Mouse (Mus musculus) kidney, adult 2 months (tissue): ENCODE measurements around the gene Grk3. TPM values are rescaled to one million over a fixed set of nuclear protein-coding genes. Genes with fewer than 3 reads are reported as not detected.

Source experiments
- DNase-seq: peaks from one replicate; pipeline ENCODE4 v3.0.0; 2021
- H3K27ac ChIP-seq: fragments of 200-500 bp; 2 replicates; pipeline ENCODE4 v1.5.1; 2012; ENCODE audit warnings: low read depth, low read length, control low read depth, inconsistent platforms; ENCODE audit not compliant: insufficient read depth
- H3K27me3 ChIP-seq: fragments of 200-500 bp; replicated peaks from 2 replicates; pipeline ENCODE4 v1.6.1; 2012; ENCODE audit warnings: mild to moderate bottlenecking, moderate library complexity, low read length, inconsistent platforms; ENCODE audit not compliant: control insufficient read depth, insufficient read depth
- H3K36me3 ChIP-seq: fragments of 200-500 bp; 2 replicates; pipeline ENCODE4 v1.6.1; 2012; ENCODE audit warnings: mild to moderate bottlenecking, moderate library complexity, low read length, inconsistent platforms; ENCODE audit not compliant: control insufficient read depth, insufficient read depth
- H3K4me1 ChIP-seq: fragments of 200-500 bp; 2 replicates; pipeline ENCODE4 v1.6.1; 2011; ENCODE audit warnings: low read length; ENCODE audit not compliant: control insufficient read depth, insufficient read depth
- H3K4me3 ChIP-seq: fragments of 200-500 bp; 2 replicates; pipeline ENCODE4 v1.5.1; 2011; ENCODE audit warnings: mild to moderate bottlenecking, low read depth, low read length, control low read depth; ENCODE audit not compliant: insufficient read depth
- CTCF ChIP-seq: fragments of 200-500 bp; conservative IDR thresholded peaks from 2 replicates; pipeline ENCODE4 v1.5.1; 2011; ENCODE audit warnings: low read depth, mild to moderate bottlenecking, control low read depth, low read length, moderate library complexity, mixed read lengths; ENCODE audit not compliant: insufficient read depth, insufficient read length
- POLR2A ChIP-seq: fragments of 200-500 bp; IDR thresholded peaks from one replicate; pipeline ENCODE4 v1.6.1; 2011; ENCODE audit warnings: low read depth, low read length, control low read depth
- WGBS: fragments of 180-500 bp; shearing (Covaris S2); methylation state at CpG from one replicate; pipeline ENCODE4 v1.1.7; 2018; 5-methylcytosine and 5-hydroxymethylcytosine counted together
- polyA plus RNA-seq: library from polyadenylated mRNA; depleted of rRNA; stranded (reverse); fragments of >200 nt; gene quantifications from 2 replicates; pipeline ENCODE4 v1.2.3, GENCODE M21; 2012

The Grk3 gene
- polyA plus RNA-seq, 1 experiment, result 5.9 TPM

GRCm38 (mm10) chr5:112921914-112922313 is 93.7 kb downstream of the Grk3 start:
- H3K27ac ChIP-seq, result no peak overlapping the region
- peaks cover 6% of the 10 kb centered on the region; the same call in 1 of the 2 replicates for H3K4me1 ChIP-seq
- no peaks in the 10 kb centered on the region for H3K27me3 ChIP-seq
- H3K36me3 ChIP-seq, result no peaks in the 10 kb centered on the region
- TF ChIP-seq CTCF (no peak), POLR2A (no peak)
- DNase-seq, result peak; percentile 88
- H3K4me3 ChIP-seq, result no peak overlapping the region

GRCm38 (mm10) chr5:112910381-112910780 is 105.2 kb downstream of the Grk3 start:
- DNase-seq, result no peak
- Histone ChIP-seq H3K27me3 (no peaks in the 10 kb centered on the region), H3K27ac (no peak overlapping the region), H3K36me3 (no peaks in the 10 kb centered on the region), H3K4me1 (no peaks in the 10 kb centered on the region), H3K4me3 (no peak overlapping the region)
- TF ChIP-seq POLR2A, result no peak
- no peak for TF ChIP-seq CTCF
- 88% methylated on average over 5 of the region's 5 CpGs for WGBS

GRCm38 (mm10) chr5:112908169-112908614 is 107.4 kb downstream of the Grk3 start:
- 32% methylated on average over 2 of the region's 2 CpGs for WGBS
- H3K4me3 ChIP-seq, result no peak overlapping the region
- H3K27ac ChIP-seq, result no peak overlapping the region; the same call in 1 of the 2 replicates
- peak; percentile 71 for DNase-seq
- H3K4me1 ChIP-seq, result no peaks in the 10 kb centered on the region
- no peaks in the 10 kb centered on the region for H3K27me3 ChIP-seq
- TF ChIP-seq POLR2A (no peak), CTCF (no peak)
- no peaks in the 10 kb centered on the region for H3K36me3 ChIP-seq

GRCm38 (mm10) chr5:112907504-112907903 is 108.1 kb downstream of the Grk3 start:
- 45% methylated on average over 6 of the region's 6 CpGs for WGBS
- no peak overlapping the region for H3K27ac ChIP-seq
- TF ChIP-seq CTCF (no peak), POLR2A (no peak)
- DNase-seq, result no peak
- H3K27me3 ChIP-seq, result no peaks in the 10 kb centered on the region
- no peaks in the 10 kb centered on the region for H3K4me1 ChIP-seq
- no peaks in the 10 kb centered on the region for H3K36me3 ChIP-seq
- no peak overlapping the region for H3K4me3 ChIP-seq

GRCm38 (mm10) chr5:112895674-112896654 is 119.6 kb downstream of the Grk3 start, which contains the start of gene Myo18b:
Myo18b (minus strand) TSS chr5:112896362.
- no peak for TF ChIP-seq CTCF
- TF ChIP-seq POLR2A, result no peak
- 79% methylated on average over 17 of the region's 17 CpGs for WGBS
- H3K36me3 ChIP-seq, result no peaks in the 10 kb centered on the region

GRCm38 (mm10) chr5:112893462-112894060 is 122.0 kb downstream of the Grk3 start:
- WGBS, result 49% methylated on average over 5 of the region's 5 CpGs
- no peaks in the 10 kb centered on the region for H3K36me3 ChIP-seq
- TF ChIP-seq POLR2A, result no peak
- no peak for TF ChIP-seq CTCF
- H3K4me3 ChIP-seq, result no peak overlapping the region
- H3K4me1 ChIP-seq, result no peaks in the 10 kb centered on the region
- H3K27ac ChIP-seq, result no peak overlapping the region
- H3K27me3 ChIP-seq, result no peaks in the 10 kb centered on the region
- peak; percentile 25 for DNase-seq

More at GRCm38 (mm10) chr5:112895674-112896654, 119.6 kb downstream of the Grk3 start, which contains the start of gene Myo18b:
- Histone ChIP-seq H3K27me3 (no peaks in the 10 kb centered on the region), H3K4me3 (no peak within 1 kb of the TSS), H3K4me1 (no peaks in the 10 kb centered on the region), H3K27ac (no peak within 1 kb of the TSS)
- DNase-seq, result no peak

- TF ChIP-seq POLR2A (no peak), CTCF (no peak)
- no peaks in the 10 kb centered on the region for H3K27me3 ChIP-seq
- DNase-seq, result peak; percentile 17
- H3K27ac ChIP-seq, result no peak overlapping the region
- no peak overlapping the region for H3K4me3 ChIP-seq
- H3K4me1 ChIP-seq, result no peaks in the 10 kb centered on the region
- H3K36me3 ChIP-seq, result no peaks in the 10 kb centered on the region
Measured at GRCm38 (mm10) chr5:112892411-112892810, 123.2 kb downstream of the Grk3 start.
